Mouse (Mus musculus) common myeloid progenitor, adult 5-6 weeks (primary cell): ENCODE measurements around the gene Lipn. TPM values are rescaled to one million over a fixed set of nuclear protein-coding genes. Genes with fewer than 3 reads are reported as not detected.

Experiments used
- total RNA-seq: library from RNA; stranded (forward); fragments of 200-1000, 187-1606 nt; gene quantifications from 2 replicates; pipeline ENCODE4 v1.2.3, GENCODE M21; 2017

The Lipn gene
- total RNA-seq, 1 experiment from 2014 or later, result not detected

Other genes starting within 250 kb of the Lipn start
- not detected in 2 replicates for gene Lipf, start 106.2 kb upstream of the Lipn start, total RNA-seq
- not detected in 2 replicates for gene Lipk, start 59.1 kb upstream of the Lipn start, total RNA-seq
- gene Lipm, start 33.6 kb downstream of the Lipn start, total RNA-seq, result not detected in 2 replicates
- 0.32 TPM in 1 of 2 replicates, not detected in the other for gene Ankrd22, start 98.7 kb downstream of the Lipn start, total RNA-seq
- 8.0 and 12.1 TPM in 2 replicates for gene Stambpl1, start 124.9 kb downstream of the Lipn start, total RNA-seq
- gene Acta2, start 188.2 kb downstream of the Lipn start, total RNA-seq, result not detected in 2 replicates
- gene Fas, start 223.3 kb downstream of the Lipn start, total RNA-seq, result 0.44 and 0.73 TPM in 2 replicates